12 mouse cellular contexts compared by ENCODE assay signal in the genomic region with DNA sequence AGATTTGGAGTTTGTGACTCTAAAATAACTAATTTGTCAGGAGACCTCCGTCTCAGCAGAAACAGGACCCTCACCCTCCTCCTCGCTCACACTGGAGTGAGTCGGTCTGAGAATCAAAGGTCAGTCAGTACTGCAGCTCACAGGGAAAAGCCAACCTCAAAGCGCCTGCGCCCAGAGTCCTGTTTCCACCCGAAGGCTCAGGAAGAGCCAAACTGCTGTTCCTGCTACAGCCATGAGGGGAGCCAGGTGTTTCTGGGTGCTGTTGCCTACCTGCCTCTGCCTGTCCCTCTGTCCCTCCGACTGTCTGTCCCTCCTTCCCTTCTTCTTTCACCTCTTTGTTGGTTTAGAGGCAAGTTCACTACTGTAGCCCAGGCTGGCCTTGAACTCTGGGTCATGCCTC. TPM values are rescaled to one million over a fixed set of nuclear protein-coding genes. Genes with fewer than 3 reads are reported as not detected.
DNase-seq lines count a peak whose midpoint lies in the region; ATAC-seq lines count a peak whose summit lies in the region.
"Had no signal": no experiment of that assay in that cellular context is flagged by ENCODE, and none has a peak within 500 bp of the region (broad histone marks: within the 10 kb centered on the region; RNA-seq: fewer than 3 reads in every experiment).

No protein-coding gene starts in this region.

- peak overlapping the region; percentile 38; the same call in 1 of the 2 replicates for H3K4me3 ChIP-seq in heart, embryonic 13.5 days
- 0 out of 2 replicates have a peak overlapping the region, but pooled peaks have one; percentile 16 for H3K4me3 ChIP-seq in intestine, embryonic 14.5 days (ENCODE audit: low read depth, low read length)
- no peak overlapping the region for H3K4me3 ChIP-seq in limb, embryonic 11.5 days (ENCODE audit: low read depth, low read length)

- WGBS in heart, embryonic 13.5 days, result 32% methylated on average over 7 of the region's 7 CpGs
- 36% methylated on average over 7 of the region's 7 CpGs for WGBS in intestine, embryonic 14.5 days
- 20% methylated on average over 7 of the region's 7 CpGs for whole genome bisulfite sequencing in limb, embryonic 11.5 days

- no peaks in the 10 kb centered on the region for H3K36me3 ChIP-seq in heart, embryonic 13.5 days
- no peaks in the 10 kb centered on the region for H3K36me3 ChIP-seq in intestine, embryonic 14.5 days (ENCODE audit: control insufficient read depth, insufficient read depth, low read length)
- H3K36me3 ChIP-seq in limb, embryonic 11.5 days (ENCODE audit: control insufficient read depth, insufficient read depth, low read length), result no peaks in the 10 kb centered on the region
- H3K36me3 ChIP-seq: lung, embryonic 15.5 days had no signal

- peaks cover 9% of the 10 kb centered on the region for H3K4me1 ChIP-seq in heart, embryonic 13.5 days
- H3K4me1 ChIP-seq in intestine, embryonic 14.5 days (replicated peaks; ENCODE audit: control insufficient read depth, insufficient read depth, low read length), result peaks cover 3% of the 10 kb centered on the region; the same call in 1 of the 2 replicates
- H3K4me1 ChIP-seq in limb, embryonic 11.5 days (ENCODE audit: control insufficient read depth, insufficient read depth, low read length), result 0 out of 2 replicates have a peak, but pooled peaks cover 3% of the 10 kb centered on the region

- H3K9me3 ChIP-seq in heart, embryonic 13.5 days, result no peaks in the 10 kb centered on the region
- H3K9me3 ChIP-seq in intestine, embryonic 14.5 days (ENCODE audit: control insufficient read depth, low read length), result no peaks in the 10 kb centered on the region
- H3K9me3 ChIP-seq in limb, embryonic 11.5 days (ENCODE audit: control insufficient read depth, low read length), result no peaks in the 10 kb centered on the region
- H3K9me3 ChIP-seq: lung, embryonic 15.5 days had no signal

- ATAC-seq in heart, embryonic 13.5 days (ENCODE audit: extremely low read depth, insufficient number of reproducible peaks, low FRiP score, low TSS enrichment), result no peak
- ATAC-seq in intestine, embryonic 14.5 days (replicated peaks; ENCODE audit: low FRiP score, low TSS enrichment, low read depth), result peak; percentile 56; the same call in 1 of the 2 replicates
- ATAC-seq in limb, embryonic 11.5 days (ENCODE audit: insufficient number of reproducible peaks, low FRiP score, low TSS enrichment, low read depth), result no peak

- no peak overlapping the region for H3K27ac ChIP-seq in heart, embryonic 13.5 days (replicated peaks)
- no peak overlapping the region for H3K27ac ChIP-seq in intestine, embryonic 14.5 days (ENCODE audit: low read depth)
- no peak overlapping the region for H3K27ac ChIP-seq in limb, embryonic 11.5 days (replicated peaks; ENCODE audit: low read depth, low read length)
- H3K27ac ChIP-seq: lung, embryonic 15.5 days had no signal

- intact Hi-C loops in heart, postnatal 25 days (cut with DNase I), result no loop called here
- intact Hi-C loops in gastrocnemius, postnatal 14 days (cut with DNase I; ENCODE audit: low total_unique reads), result no loop called here

- H3K9ac ChIP-seq in heart, embryonic 13.5 days, result no peak overlapping the region
- H3K9ac ChIP-seq in intestine, embryonic 14.5 days (ENCODE audit: low read length), result no peak overlapping the region
- no peak overlapping the region for H3K9ac ChIP-seq in limb, embryonic 11.5 days (ENCODE audit: low read length)
- H3K9ac ChIP-seq: lung, embryonic 15.5 days had no signal

- no peak for DNase-seq in heart, postnatal 25 days (ENCODE audit: low spot score)
- peak; percentile 70 for DNase-seq in ES-CJ7 (ENCODE audit: low read depth, low spot score)
- DNase-seq in intestine, embryonic 14.5 days (ENCODE audit: low spot score), result no peak
- peak; percentile 26 for DNase-seq in limb, embryonic 11.5 days (ENCODE audit: low spot score)
- no peak for DNase-seq in adrenal gland, postnatal 14 days
- no peak for DNase-seq in spleen, postnatal 14 days (ENCODE audit: low spot score in 2 of 2)
- DNase-seq in gastrocnemius, postnatal 14 days, result no peak

- peaks cover 21% of the 10 kb centered on the region for H3K27me3 ChIP-seq in heart, embryonic 13.5 days (replicated peaks)
- H3K27me3 ChIP-seq in intestine, embryonic 14.5 days (replicated peaks; ENCODE audit: control insufficient read depth, insufficient read depth, low read length), result 0 out of 2 replicates have a peak, but pooled peaks cover 5% of the 10 kb centered on the region
- peaks cover 14% of the 10 kb centered on the region; the same call in 1 of the 2 replicates for H3K27me3 ChIP-seq in limb, embryonic 11.5 days (ENCODE audit: control insufficient read depth, insufficient read depth, low read length)
- H3K27me3 ChIP-seq: lung, embryonic 15.5 days had no signal

- H3K4me2 ChIP-seq in heart, embryonic 13.5 days, result peak overlapping the region; percentile 71; the same call in 1 of the 2 replicates
- peak overlapping the region; percentile 48 for H3K4me2 ChIP-seq in intestine, embryonic 14.5 days (ENCODE audit: low read length)
- no peak overlapping the region for H3K4me2 ChIP-seq in limb, embryonic 11.5 days (ENCODE audit: low read depth, severe bottlenecking)

RNA-seq across cellular contexts. Expression of gene 4930539E08Rik, which starts 5.0 kb away (rescaled TPM):
- polyA plus RNA-seq in heart, embryonic 13.5 days (2015; fragmentation: Nextera tagmentation; extraction: Ambion mirVana), result 0.05 TPM in 1 of 2 replicates, not detected in the other
- total RNA-seq in heart, postnatal 25 days (2021), result under 1 TPM; 0.05 to 0.50 TPM
- polyA plus RNA-seq in intestine, embryonic 14.5 days (2014; fragmentation: Nextera tagmentation; extraction: Ambion mirVana), result 3.6 and 4.5 TPM in 2 replicates
- 0.07 and 0.29 TPM in 2 replicates for polyA plus RNA-seq in limb, embryonic 11.5 days (2014; fragmentation: Nextera tagmentation; extraction: Ambion mirVana)
- not detected in 2 replicates for total RNA-seq in adrenal gland, postnatal 14 days (2021)
- total RNA-seq in gastrocnemius, postnatal 14 days (2021), result under 1 TPM in 1 of 2 experiments, not detected in 1; 0.04 TPM

RNA-seq across cellular contexts. Expression of gene Pxt1, which starts 33.5 kb away (rescaled TPM):
- polyA plus RNA-seq in heart, embryonic 13.5 days (2015; fragmentation: Nextera tagmentation; extraction: Ambion mirVana), result 0.19 TPM in 2 replicates
- under 1 TPM in 1 of 2 experiments, not detected in 1; 0.42 TPM for total RNA-seq in heart, postnatal 25 days (2021)
- polyA plus RNA-seq in intestine, embryonic 14.5 days (2014; fragmentation: Nextera tagmentation; extraction: Ambion mirVana), result not detected in 2 replicates
- not detected in 2 replicates for polyA plus RNA-seq in limb, embryonic 11.5 days (2014; fragmentation: Nextera tagmentation; extraction: Ambion mirVana)
- 0.64 and 1.3 TPM in 2 replicates for total RNA-seq in adrenal gland, postnatal 14 days (2021)
- not detected for total RNA-seq in gastrocnemius, postnatal 14 days (2021)
- total RNA-seq: hematopoietic stem cell, adult 5-6 weeks; MEL had no signal
- polyA plus RNA-seq: neural tube, embryonic 11.5 days had no signal

RNA-seq across cellular contexts. Expression of gene Kctd20, which starts 41.6 kb away (rescaled TPM):
- 58.1 and 59.9 TPM in 2 replicates for polyA plus RNA-seq in heart, embryonic 13.5 days (2015; fragmentation: Nextera tagmentation; extraction: Ambion mirVana)
- total RNA-seq in heart, postnatal 25 days (2021), result 10 to 100 TPM; 54.9 to 64.2 TPM
- 72.6 and 82.4 TPM in 2 replicates for polyA plus RNA-seq in intestine, embryonic 14.5 days (2014; fragmentation: Nextera tagmentation; extraction: Ambion mirVana)
- 106 and 114 TPM in 2 replicates for polyA plus RNA-seq in limb, embryonic 11.5 days (2014; fragmentation: Nextera tagmentation; extraction: Ambion mirVana)
- 71.6 and 79.3 TPM in 2 replicates for total RNA-seq in adrenal gland, postnatal 14 days (2021)
- 10 to 100 TPM; 36.8 to 39.4 TPM for total RNA-seq in gastrocnemius, postnatal 14 days (2021)

RNA-seq across cellular contexts. Expression of gene Pnpla1, which starts 51.9 kb away (rescaled TPM):
- not detected in 2 replicates for polyA plus RNA-seq in heart, embryonic 13.5 days (2015; fragmentation: Nextera tagmentation; extraction: Ambion mirVana)
- total RNA-seq in heart, postnatal 25 days (2021), result not detected
- 0.76 and 1.1 TPM in 2 replicates for polyA plus RNA-seq in intestine, embryonic 14.5 days (2014; fragmentation: Nextera tagmentation; extraction: Ambion mirVana)
- polyA plus RNA-seq in limb, embryonic 11.5 days (2014; fragmentation: Nextera tagmentation; extraction: Ambion mirVana), result not detected in 2 replicates
- total RNA-seq in adrenal gland, postnatal 14 days (2021), result 0.15 TPM in 1 of 2 replicates, not detected in the other
- under 1 TPM in 1 of 2 experiments, not detected in 1; 0.04 TPM for total RNA-seq in gastrocnemius, postnatal 14 days (2021)
- polyA plus RNA-seq: lung, embryonic 15.5 days; neural tube, embryonic 11.5 days had no signal

Comparison
In these comparisons a context has a peak if more than half of its experiments do, and no peak if none do; other contexts are left out.
1. DNase-seq: peak in ES-CJ7 (single experiment) and limb, embryonic 11.5 days (single experiment); none in heart, postnatal 25 days (single experiment), intestine, embryonic 14.5 days (single experiment), adrenal gland, postnatal 14 days (single experiment), spleen, postnatal 14 days (0 of 2) and gastrocnemius, postnatal 14 days (single experiment).